ENCODE assay signal across 9 mouse cellular contexts in genomic region chr10:37133876-37134708, GRCm38 (mm10). TPM values are rescaled to one million over a fixed set of nuclear protein-coding genes. Genes with fewer than 3 reads are reported as not detected.
DNase-seq lines count a peak whose midpoint lies in the region; ATAC-seq and TF ChIP-seq lines count a peak whose summit lies in the region.
"Had no signal": no experiment of that assay in that cellular context is flagged by ENCODE, and none has a peak within 500 bp of the region (broad histone marks: within the 10 kb centered on the region; RNA-seq: fewer than 3 reads in every experiment).

No protein-coding gene starts in this region.

- no peak for ATAC-seq in lung, postnatal 0 days
- ATAC-seq in forebrain, embryonic 13.5 days, result no peak
- ATAC-seq in limb, embryonic 13.5 days (ENCODE audit: low FRiP score, low read depth), result no peak

- no peaks in the 10 kb centered on the region for H3K27me3 ChIP-seq in lung, postnatal 0 days (replicated peaks; ENCODE audit: insufficient read depth, low read length)
- H3K27me3 ChIP-seq in forebrain, embryonic 13.5 days, result no peaks in the 10 kb centered on the region
- H3K27me3 ChIP-seq in limb, embryonic 13.5 days, result no peaks in the 10 kb centered on the region

- no peak for TF ChIP-seq CTCF in lung, postnatal 0 days (IDR thresholded peaks at IDR 0.05)

- TF ChIP-seq EP300 in lung, postnatal 0 days (IDR thresholded peaks at IDR 0.05), result no peak

- no peak for DNase-seq in lung, postnatal 0 days (ENCODE audit: low spot score)
- no peak for DNase-seq in lung, adult 18-20 months
- DNase-seq in spleen, adult 18-20 months, result no peak
- no peak for DNase-seq in spleen, postnatal 4 days (ENCODE audit: low spot score in 2 of 2)
- DNase-seq in urinary bladder, postnatal 4 days (ENCODE audit: low spot score in 2 of 2), result no peak
- DNase-seq: kidney, postnatal 36 days; liver, embryonic 13.5 days had no signal

- 71% methylated on average over 4 of the region's 4 CpGs for WGBS in lung, postnatal 0 days
- 83% methylated on average over 4 of the region's 4 CpGs for WGBS in forebrain, embryonic 13.5 days
- 94% methylated on average over 4 of the region's 4 CpGs for WGBS in limb, embryonic 13.5 days

- no peak overlapping the region; the same call in 1 of the 2 replicates for H3K9ac ChIP-seq in lung, postnatal 0 days (replicated peaks; ENCODE audit: low read depth)
- peak overlapping the region; percentile 69 for H3K9ac ChIP-seq in forebrain, embryonic 13.5 days
- no peak overlapping the region for H3K9ac ChIP-seq in limb, embryonic 13.5 days
- H3K9ac ChIP-seq: liver, embryonic 13.5 days had no signal

- H3K27ac ChIP-seq in lung, postnatal 0 days (ENCODE audit: low read length), result no peak overlapping the region
- H3K27ac ChIP-seq in forebrain, embryonic 13.5 days, result no peak overlapping the region
- H3K27ac ChIP-seq in limb, embryonic 13.5 days, result no peak overlapping the region
- H3K27ac ChIP-seq: liver, embryonic 13.5 days had no signal

- H3K4me1 ChIP-seq in lung, postnatal 0 days (ENCODE audit: insufficient read depth, low read depth, low read length), result no peaks in the 10 kb centered on the region; the same call in 1 of the 2 replicates
- H3K4me1 ChIP-seq in forebrain, embryonic 13.5 days, result peaks cover 11% of the 10 kb centered on the region
- H3K4me1 ChIP-seq in limb, embryonic 13.5 days, result peaks cover 8% of the 10 kb centered on the region; the same call in 1 of the 2 replicates

- H3K4me3 ChIP-seq in lung, postnatal 0 days (ENCODE audit: low read depth, low read length), result no peak overlapping the region
- peak overlapping the region; percentile 99 for H3K4me3 ChIP-seq in forebrain, embryonic 13.5 days
- H3K4me3 ChIP-seq in limb, embryonic 13.5 days, result peak overlapping the region; percentile 34

- H3K4me2 ChIP-seq in lung, postnatal 0 days (replicated peaks; ENCODE audit: low read depth, low read length), result peak overlapping the region; percentile 3; the same call in 1 of the 2 replicates
- H3K4me2 ChIP-seq in forebrain, embryonic 13.5 days, result peak overlapping the region; percentile 76
- H3K4me2 ChIP-seq in limb, embryonic 13.5 days (replicated peaks), result peak overlapping the region; percentile 62

- H3K36me3 ChIP-seq in lung, postnatal 0 days (ENCODE audit: insufficient read depth, low read length), result no peaks in the 10 kb centered on the region
- peaks cover 43% of the 10 kb centered on the region for H3K36me3 ChIP-seq in forebrain, embryonic 13.5 days (ENCODE audit: poor library complexity, severe bottlenecking)
- H3K36me3 ChIP-seq in limb, embryonic 13.5 days, result peaks cover 38% of the 10 kb centered on the region
- H3K36me3 ChIP-seq: liver, embryonic 13.5 days had no signal

- no peaks in the 10 kb centered on the region for H3K9me3 ChIP-seq in lung, postnatal 0 days (ENCODE audit: low read length)
- no peaks in the 10 kb centered on the region for H3K9me3 ChIP-seq in forebrain, embryonic 13.5 days (replicated peaks)
- no peaks in the 10 kb centered on the region for H3K9me3 ChIP-seq in limb, embryonic 13.5 days
- H3K9me3 ChIP-seq: liver, embryonic 13.5 days had no signal

RNA-seq across cellular contexts. Expression of gene Marcks, which starts 4.6 kb away (rescaled TPM):
- 106 and 110 TPM in 2 replicates for polyA plus RNA-seq in lung, postnatal 0 days (2015; fragmentation: Nextera tagmentation; extraction: Ambion mirVana)
- polyA plus RNA-seq in forebrain, embryonic 13.5 days (2015; fragmentation: Nextera tagmentation; extraction: Ambion mirVana), result 282 and 289 TPM in 2 replicates
- polyA plus RNA-seq in limb, embryonic 13.5 days (2015; fragmentation: Nextera tagmentation; extraction: Ambion mirVana), result 185 and 192 TPM in 2 replicates

Comparison
In these comparisons a context has a peak if more than half of its experiments do, and no peak if none do; other contexts are left out.
1. H3K4me2 ChIP-seq: peak in every context shown above with its lines; median percentile 76 in forebrain, embryonic 13.5 days; 62 in limb, embryonic 13.5 days; 3 in lung, postnatal 0 days.